In genomic region chr9:55264356-55265302, GRCm38 (mm10) we compare ENCODE assay signal across 10 mouse cellular contexts.
"Had no signal": no experiment of that assay in that cellular context is flagged by ENCODE, and none has a peak within 500 bp of the region (broad histone marks: within the 10 kb centered on the region; RNA-seq: fewer than 3 reads in every experiment).

No protein-coding gene starts in this region.

- H3K36me3 ChIP-seq: limb, embryonic 12.5 days; lung, embryonic 15.5 days; midbrain, embryonic 13.5 days had no signal

- DNase-seq: kidney, postnatal 10 days; kidney, postnatal 4 days; right cerebral cortex, adult 18-20 months; right cerebral cortex, postnatal 25 days; thymus, postnatal 36 days had no signal

- H3K27ac ChIP-seq: layer of hippocampus, adult 2 months; limb, embryonic 12.5 days; lung, embryonic 15.5 days; midbrain, embryonic 13.5 days had no signal

- H3K27me3 ChIP-seq: limb, embryonic 12.5 days; lung, embryonic 15.5 days; midbrain, embryonic 13.5 days had no signal

- H3K4me2 ChIP-seq: limb, embryonic 12.5 days; liver, embryonic 11.5 days; lung, embryonic 15.5 days; midbrain, embryonic 13.5 days had no signal

- H3K9me3 ChIP-seq: limb, embryonic 12.5 days; lung, embryonic 15.5 days; midbrain, embryonic 13.5 days had no signal

- ATAC-seq: midbrain, embryonic 13.5 days had no signal

- H3K9ac ChIP-seq: limb, embryonic 12.5 days; lung, embryonic 15.5 days; midbrain, embryonic 13.5 days had no signal

- H3K4me3 ChIP-seq: layer of hippocampus, adult 2 months; limb, embryonic 12.5 days; lung, embryonic 15.5 days; midbrain, embryonic 13.5 days had no signal

- H3K4me1 ChIP-seq: limb, embryonic 12.5 days; lung, embryonic 15.5 days; midbrain, embryonic 13.5 days had no signal
